Comparison of ENCODE assay signal across 15 mouse cellular contexts in the genomic region with DNA sequence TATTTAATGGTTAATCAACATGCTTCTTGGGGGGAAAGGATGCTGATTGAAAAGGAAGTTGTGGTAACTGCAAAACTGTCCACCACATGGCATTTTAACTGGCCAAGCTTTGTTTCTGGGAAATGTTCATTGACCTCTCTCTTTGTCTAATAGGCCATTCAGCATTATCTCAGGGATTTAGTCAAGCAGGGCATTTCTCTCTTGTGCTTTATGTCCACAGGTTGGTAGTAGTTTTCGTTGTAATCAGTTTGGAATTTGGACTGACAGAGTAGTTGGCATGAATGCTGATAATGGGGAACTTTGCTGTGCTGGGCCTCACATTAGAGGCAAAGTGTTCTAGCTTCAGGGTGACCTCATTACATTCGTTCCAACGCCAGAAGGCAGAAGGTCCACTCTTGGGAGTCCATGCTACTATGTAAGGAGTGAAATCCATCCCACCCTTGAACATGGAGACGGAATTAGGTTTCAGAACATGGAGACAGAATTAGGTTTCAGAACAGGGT.
"Had no signal": no experiment of that assay in that cellular context is flagged by ENCODE, and none has a peak within 500 bp of the region (broad histone marks: within the 10 kb centered on the region; RNA-seq: fewer than 3 reads in every experiment).

No protein-coding gene starts in this region.

- H3K27me3 ChIP-seq: limb, embryonic 12.5 days; neural tube, embryonic 12.5 days; stomach, embryonic 15.5 days had no signal

- H3K36me3 ChIP-seq: limb, embryonic 12.5 days; neural tube, embryonic 12.5 days; stomach, embryonic 15.5 days had no signal

- H3K4me2 ChIP-seq: limb, embryonic 12.5 days; neural tube, embryonic 12.5 days; stomach, embryonic 15.5 days had no signal

- DNase-seq: kidney, adult 18-20 months; kidney, postnatal 10 days; kidney, postnatal 4 days; liver; lung, adult 2 months; lung, postnatal 36 days; midbrain, embryonic 14.5 days; spleen, adult 18-20 months; thymus, adult 2 months; thymus, postnatal 25 days had no signal

- H3K4me1 ChIP-seq: limb, embryonic 12.5 days; neural tube, embryonic 12.5 days; stomach, embryonic 15.5 days had no signal

- H3K9ac ChIP-seq: limb, embryonic 12.5 days; liver, embryonic 14.5 days; neural tube, embryonic 12.5 days; stomach, embryonic 15.5 days had no signal

- ATAC-seq: lung, postnatal 0 days had no signal

- H3K9me3 ChIP-seq: limb, embryonic 12.5 days; neural tube, embryonic 12.5 days; stomach, embryonic 15.5 days had no signal

- H3K27ac ChIP-seq: limb, embryonic 12.5 days; liver, embryonic 14.5 days; neural tube, embryonic 12.5 days; stomach, embryonic 15.5 days had no signal

- H3K4me3 ChIP-seq: limb, embryonic 12.5 days; neural tube, embryonic 12.5 days; stomach, embryonic 15.5 days had no signal
